Mouse (Mus musculus): ENCODE results near the gene Vps8.

DNA sequence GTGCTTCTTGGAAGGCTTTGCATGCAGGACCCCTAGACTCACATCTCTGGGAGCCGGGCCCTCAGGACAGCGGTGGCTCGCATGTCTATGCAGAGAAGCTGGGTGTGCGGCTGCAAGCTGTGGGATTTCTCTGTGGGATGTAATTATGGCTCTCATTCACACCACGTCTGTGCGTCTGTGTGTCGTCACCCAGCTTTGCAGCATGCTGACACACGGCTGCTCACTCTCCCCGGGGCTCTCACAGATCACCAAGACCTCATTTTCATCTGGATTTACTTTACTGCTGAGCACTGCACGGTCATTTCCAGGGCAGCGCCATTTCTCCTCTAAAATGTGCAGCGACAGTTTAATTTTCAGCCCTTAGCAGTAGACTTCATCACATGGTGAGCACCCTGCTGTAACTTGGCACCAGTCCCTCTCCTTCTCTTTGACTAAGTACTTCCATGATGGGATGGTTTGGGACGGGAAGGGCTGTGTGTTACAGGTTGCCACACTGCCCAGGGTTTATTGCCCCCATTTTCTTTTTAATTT is 205.2 kb downstream of the Vps8 start:
- no peak for TF ChIP-seq POLR2A (IDR thresholded peaks at IDR 0.05; ENCODE audit: low read depth, low read length)
- no peak for TF ChIP-seq CTCF (IDR thresholded peaks at IDR 0.05; ENCODE audit: borderline replicate concordance, insufficient read depth, low read length)
